Mouse (Mus musculus) myocyte (in vitro differentiated cells): ENCODE data around the gene Drd4.

ENCODE experiments used
- CEBPB ChIP-seq: IDR thresholded peaks from 2 replicates; pipeline ENCODE4 v1.6.1; 2011; ENCODE audit warnings: mild to moderate bottlenecking, moderate library complexity; ENCODE audit not compliant: poor library complexity, insufficient read depth, severe bottlenecking
- E2F4 ChIP-seq: IDR thresholded peaks from one replicate; pipeline ENCODE4 v1.6.1; 2011; ENCODE audit warnings: mild to moderate bottlenecking, control low read depth, moderate library complexity; ENCODE audit not compliant: insufficient read depth
- MAX ChIP-seq: IDR thresholded peaks from one replicate; pipeline ENCODE4 v1.6.1; 2011; ENCODE audit warnings: low read depth, mild to moderate bottlenecking, control low read depth
- MYOD1 ChIP-seq, 3 experiments: IDR thresholded peaks; one replicate each; pipeline ENCODE4 v1.6.1; 2011; ENCODE audit warnings: control low read depth in 2 of 3, low read depth in 2 of 3, mild to moderate bottlenecking in 2 of 3, moderate library complexity in 1 of 3; ENCODE audit not compliant: insufficient read length in 2 of 3, control insufficient read depth in 1 of 3
- MYOG ChIP-seq, 3 experiments: IDR thresholded peaks; one replicate each; pipeline ENCODE4 v1.6.1; 2011; ENCODE audit warnings: control low read depth in 2 of 3, low read depth in 2 of 3, mild to moderate bottlenecking in 2 of 3; ENCODE audit not compliant: insufficient read length in 2 of 3, control insufficient read depth in 1 of 3, insufficient read depth in 1 of 3
- POLR2A ChIP-seq: IDR thresholded peaks from one replicate; pipeline ENCODE4 v1.6.1; 2011; ENCODE audit warnings: low read depth, mild to moderate bottlenecking, control low read depth, moderate library complexity; ENCODE audit not compliant: insufficient read length
- POLR2AphosphoS2 ChIP-seq: IDR thresholded peaks from one replicate; pipeline ENCODE4 v1.6.1; 2011; ENCODE audit warnings: low read depth, control low read depth; ENCODE audit not compliant: insufficient read length
- REST ChIP-seq: IDR thresholded peaks from one replicate; pipeline ENCODE4 v1.6.1; 2011; ENCODE audit warnings: mild to moderate bottlenecking, control low read depth, moderate library complexity; ENCODE audit not compliant: insufficient read depth, insufficient read length
- SRF ChIP-seq: IDR thresholded peaks from one replicate; pipeline ENCODE4 v1.6.1; 2011; ENCODE audit warnings: low read depth; ENCODE audit not compliant: control insufficient read depth, insufficient read length
- TCF12 ChIP-seq: IDR thresholded peaks from one replicate; pipeline ENCODE4 v1.6.1; 2011; ENCODE audit warnings: mild to moderate bottlenecking, control low read depth; ENCODE audit not compliant: poor library complexity, insufficient read depth, severe bottlenecking

DNA sequence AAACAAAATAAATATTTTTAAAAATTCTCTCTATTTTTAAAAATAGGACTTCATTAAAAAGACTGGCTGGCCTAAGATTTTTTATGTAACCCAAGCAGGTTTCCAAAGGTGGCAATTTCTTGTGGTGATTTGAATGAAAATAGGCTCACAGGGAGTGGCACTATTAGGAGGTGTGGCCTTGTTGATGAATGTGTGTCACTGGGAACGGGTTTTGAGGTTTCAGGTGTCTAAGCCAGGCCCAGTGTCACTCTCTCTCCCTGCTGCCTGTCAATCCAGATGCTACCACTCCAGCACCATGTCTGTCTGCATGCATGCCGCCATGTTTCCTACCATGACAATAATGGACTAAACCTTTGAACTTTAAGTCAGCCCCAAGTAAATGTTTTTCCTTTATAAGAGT is 27.6 kb downstream of the Drd4 start:
- TF ChIP-seq POLR2AphosphoS2 (no peak), TCF12 (no peak), MYOG (IDR thresholded peaks at IDR 0.05; ENCODE audit: control insufficient read depth in 1 of 3, insufficient read depth in 1 of 3, insufficient read length in 2 of 3, low read depth in 2 of 3) (no peak), POLR2A (no peak), E2F4 (no peak), REST (no peak), MAX (no peak), MYOD1 (IDR thresholded peaks at IDR 0.05; ENCODE audit: control insufficient read depth in 1 of 3, insufficient read length in 2 of 3, low read depth in 2 of 3) (no peak), CEBPB (no peak), SRF (no peak)
